In the genomic region with DNA sequence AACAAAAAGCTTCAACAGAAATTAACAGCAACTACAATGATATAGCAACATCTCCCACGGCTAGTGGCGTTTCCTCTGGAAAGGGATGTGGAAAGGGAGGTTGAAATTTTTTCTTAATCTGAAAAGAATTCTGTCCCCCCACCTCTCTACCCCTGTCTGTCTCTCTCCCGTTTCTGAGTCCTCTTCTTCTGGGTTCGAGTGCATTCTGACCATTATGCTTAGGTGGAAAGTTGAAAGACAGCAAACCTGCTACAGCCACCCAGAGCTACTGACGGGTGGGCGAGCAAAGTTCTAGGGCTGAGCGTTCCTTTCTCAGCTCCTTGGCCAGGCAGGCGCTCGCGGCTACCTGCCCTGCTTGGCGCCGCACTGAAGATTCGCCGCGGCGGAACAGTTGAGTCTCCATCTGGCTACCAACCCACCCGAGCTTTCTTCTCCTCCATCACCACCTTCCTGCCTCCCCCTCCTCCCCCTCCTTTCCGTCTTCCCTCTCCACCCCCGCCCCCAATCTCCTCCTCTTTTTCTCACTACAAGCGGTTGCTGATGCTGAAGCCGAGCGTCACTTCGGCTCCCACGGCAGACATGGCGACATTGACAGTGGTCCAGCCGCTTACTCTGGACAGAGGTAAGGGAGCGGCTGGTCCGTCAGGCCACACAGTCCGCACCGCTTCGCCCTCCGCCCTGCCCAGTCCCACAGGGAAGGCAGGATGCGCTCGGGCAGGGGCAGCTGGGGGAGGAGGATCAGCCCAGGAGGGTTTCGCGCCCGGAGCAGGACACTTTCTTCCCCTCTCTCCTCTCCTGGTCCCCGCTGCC, we compare ENCODE assay signal across 7 mouse cellular contexts. TPM values are rescaled to one million over a fixed set of nuclear protein-coding genes. Genes with fewer than 3 reads are reported as not detected.
DNase-seq lines count a peak whose midpoint lies in the region; ATAC-seq and TF ChIP-seq lines count a peak whose summit lies in the region.

Gene Lin7a, plus strand, starts transcription at position 366 of the 810 bp plus-strand sequence.

- peak; percentile 69; the same call in 1 of the 2 replicates for ATAC-seq in embryonic facial prominence, embryonic 15.5 days (ENCODE audit: insufficient number of reproducible peaks, low FRiP score, low TSS enrichment, low read depth)
- ATAC-seq in hindbrain, embryonic 16.5 days = peak; percentile 83
- peak; percentile 75 for ATAC-seq in neural tube, embryonic 13.5 days (ENCODE audit: low read depth)

- no peaks in the 10 kb centered on the region for H3K9me3 ChIP-seq in ES-E14 (ENCODE audit: control insufficient read depth, insufficient read depth, low read depth, low read length)
- no peaks in the 10 kb centered on the region for H3K9me3 ChIP-seq in embryonic facial prominence, embryonic 15.5 days (replicated peaks)
- no peaks in the 10 kb centered on the region for H3K9me3 ChIP-seq in hindbrain, embryonic 16.5 days (ENCODE audit: control insufficient read depth, low read length)
- no peaks in the 10 kb centered on the region for H3K9me3 ChIP-seq in neural tube, embryonic 13.5 days

- DNase-seq in ES-E14 (ENCODE audit: low read depth, low spot score) = peak; percentile 12
- DNase-seq in left cerebral cortex, postnatal 4 days = peak; percentile 61
- no peak for DNase-seq in thymus, postnatal 36 days

- no peaks in the 10 kb centered on the region for H3K79me3 ChIP-seq in C2C12 (ENCODE audit: low read depth)

- no peaks in the 10 kb centered on the region for H3K79me2 ChIP-seq in C2C12 (ENCODE audit: control insufficient read depth, insufficient read depth)

- peak within 1 kb of the TSS; percentile 60 for H3ac ChIP-seq in C2C12 (ENCODE audit: control insufficient read depth, insufficient read length, low read depth)

- H3K4me3 ChIP-seq in C2C12 (ENCODE audit: insufficient read depth, poor library complexity, severe bottlenecking) (no peak within 1 kb of the TSS), ES-E14 (ENCODE audit: insufficient read depth in 1 of 2, low read depth in 1 of 2, low read length in 2 of 2, poor library complexity in 1 of 2, severe bottlenecking in 1 of 2) (peak within 1 kb of the TSS; percentile 64 to 70)
- H3K4me3 ChIP-seq in embryonic facial prominence, embryonic 15.5 days (replicated peaks) = peak within 1 kb of the TSS; percentile 60
- peak within 1 kb of the TSS; percentile 90 for H3K4me3 ChIP-seq in hindbrain, embryonic 16.5 days (ENCODE audit: low read length)
- H3K4me3 ChIP-seq in neural tube, embryonic 13.5 days = peak within 1 kb of the TSS; percentile 69

- TF ChIP-seq CTCF in C2C12 (IDR thresholded peaks at IDR 0.05; ENCODE audit: control insufficient read depth, insufficient read depth, insufficient read length) = no peak

- H3K4me1 ChIP-seq in ES-E14 (ENCODE audit: control insufficient read depth in 2 of 2, insufficient read depth in 2 of 2, low read length in 2 of 2, poor library complexity in 1 of 2) = no peaks in the 10 kb centered on the region
- H3K4me1 ChIP-seq in embryonic facial prominence, embryonic 15.5 days = peaks cover 4% of the 10 kb centered on the region; the same call in 1 of the 2 replicates
- peaks cover 5% of the 10 kb centered on the region; the same call in 1 of the 2 replicates for H3K4me1 ChIP-seq in hindbrain, embryonic 16.5 days (ENCODE audit: control insufficient read depth, insufficient read depth, low read depth, low read length)
- peaks cover 26% of the 10 kb centered on the region for H3K4me1 ChIP-seq in neural tube, embryonic 13.5 days (replicated peaks)

- in situ Hi-C loops in ES-E14 (cut with MboI; ENCODE audit: low sequenced_read_pairs in 2 of 2, unreplicated experiment in 2 of 2) = no loop called here

- peak within 1 kb of the TSS; percentile 1; the same call in 1 of the 2 replicates for H3K9ac ChIP-seq in ES-E14 (ENCODE audit: insufficient read depth, low read depth, low read length, poor library complexity, severe bottlenecking)
- peak within 1 kb of the TSS; percentile 39 for H3K9ac ChIP-seq in embryonic facial prominence, embryonic 15.5 days
- H3K9ac ChIP-seq in hindbrain, embryonic 16.5 days (ENCODE audit: low read depth, low read length) = peak within 1 kb of the TSS; percentile 91
- H3K9ac ChIP-seq in neural tube, embryonic 13.5 days = peak within 1 kb of the TSS; percentile 92

- WGBS in embryonic facial prominence, embryonic 15.5 days = 1% methylated on average over 38 of the region's 38 CpGs
- under 1% methylated on average over 38 of the region's 38 CpGs for WGBS in hindbrain, embryonic 16.5 days
- WGBS in neural tube, embryonic 13.5 days = under 1% methylated on average over 36 of the region's 38 CpGs

- H3K27ac ChIP-seq in ES-E14 (ENCODE audit: insufficient read depth, low read depth, low read length, poor library complexity, severe bottlenecking) = no peak within 1 kb of the TSS
- H3K27ac ChIP-seq in embryonic facial prominence, embryonic 15.5 days (replicated peaks) = no peak within 1 kb of the TSS
- peak within 1 kb of the TSS; percentile 94 for H3K27ac ChIP-seq in hindbrain, embryonic 16.5 days (ENCODE audit: low read depth, low read length)
- H3K27ac ChIP-seq in neural tube, embryonic 13.5 days (replicated peaks) = peak within 1 kb of the TSS; percentile 93

- no peaks in the 10 kb centered on the region for H3K27me3 ChIP-seq in C2C12 (ENCODE audit: control insufficient read depth, insufficient read depth, insufficient read length)
- peaks cover 22% of the 10 kb centered on the region for H3K27me3 ChIP-seq in embryonic facial prominence, embryonic 15.5 days
- H3K27me3 ChIP-seq in hindbrain, embryonic 16.5 days (replicated peaks; ENCODE audit: control insufficient read depth, insufficient read depth, low read length) = no peaks in the 10 kb centered on the region
- 0 out of 2 replicates have a peak, but pooled peaks cover 7% of the 10 kb centered on the region for H3K27me3 ChIP-seq in neural tube, embryonic 13.5 days

- H3K36me3 ChIP-seq in C2C12 (ENCODE audit: control insufficient read depth, insufficient read depth) (no peaks in the 10 kb centered on the region), ES-E14 (ENCODE audit: control insufficient read depth, insufficient read depth, low read length, poor library complexity, severe bottlenecking) (no peaks in the 10 kb centered on the region)
- H3K36me3 ChIP-seq in embryonic facial prominence, embryonic 15.5 days = no peaks in the 10 kb centered on the region
- no peaks in the 10 kb centered on the region for H3K36me3 ChIP-seq in hindbrain, embryonic 16.5 days (ENCODE audit: control insufficient read depth, insufficient read depth, low read length)
- H3K36me3 ChIP-seq in neural tube, embryonic 13.5 days = no peaks in the 10 kb centered on the region

- H3K4me2 ChIP-seq in embryonic facial prominence, embryonic 15.5 days (replicated peaks) = peak within 1 kb of the TSS; percentile 95
- H3K4me2 ChIP-seq in hindbrain, embryonic 16.5 days (ENCODE audit: low read length) = peak within 1 kb of the TSS; percentile 80
- peak within 1 kb of the TSS; percentile 65 for H3K4me2 ChIP-seq in neural tube, embryonic 13.5 days

- intact Hi-C loops in left cerebral cortex, postnatal 4 days (cut with DNase I) = loop anchor here (5.0 kb wide), 1 partner anchor 339 kb away; no protein-coding TSS in a partner anchor

TF ChIP-seq in C2C12, 6 proteins besides CTCF, POLR2A, EP300 and RAD21:
- no peak for TF ChIP-seq FOSL1 (IDR thresholded peaks at IDR 0.05; ENCODE audit: insufficient read depth, low read length, poor library complexity, severe bottlenecking)
- TF ChIP-seq MAX (IDR thresholded peaks at IDR 0.05) = no peak
- no peak for TF ChIP-seq MYOD1 (IDR thresholded peaks at IDR 0.05; ENCODE audit: control insufficient read depth, insufficient read length, low read depth)

TF ChIP-seq in ES-E14, 5 proteins besides CTCF, POLR2A, EP300 and RAD21:
- TF ChIP-seq CHD2 (IDR thresholded peaks at IDR 0.05; ENCODE audit: low read depth, low read length) (no peak), HCFC1 (IDR thresholded peaks at IDR 0.05; ENCODE audit: borderline replicate concordance, insufficient read depth, low read length) (no peak), ZC3H11A (IDR thresholded peaks at IDR 0.05; ENCODE audit: borderline replicate concordance, low read depth, low read length) (no peak)

RNA-seq across cellular contexts. Expression of gene Lin7a, which starts in this region (rescaled TPM):
- polyA plus RNA-seq in C2C12 (2012; fragmentation: generic; extraction: Trizol) = 0.19 TPM
- 0.09 and 0.26 TPM in 2 replicates for total RNA-seq in ES-E14 (2012; rRNA removed)
- polyA plus RNA-seq in embryonic facial prominence, embryonic 15.5 days (2015; fragmentation: Nextera tagmentation; extraction: Ambion mirVana) = 4.9 and 5.0 TPM in 2 replicates
- 31.6 and 33.6 TPM in 2 replicates for polyA plus RNA-seq in hindbrain, embryonic 16.5 days (2015; fragmentation: Nextera tagmentation; extraction: Ambion mirVana)
- total RNA-seq in left cerebral cortex, postnatal 4 days (2021) = 10 to 100 TPM; 16.4 to 19.0 TPM
- polyA plus RNA-seq in neural tube, embryonic 13.5 days (2015; fragmentation: Nextera tagmentation; extraction: Ambion mirVana) = 50.8 and 53.3 TPM in 2 replicates

Comparison
In these comparisons a context has a peak if more than half of its experiments do, and no peak if none do; other contexts are left out.
1. RNA of gene Lin7a (total RNA-seq): 16.4 to 19.0 TPM in left cerebral cortex, postnatal 4 days; 0.09 to 0.26 TPM in ES-E14; every median in the first group is over 10 times any median in the second.
2. Peak in DNase-seq, H3K4me3 ChIP-seq and H3K9ac ChIP-seq in ES-E14; RNA of the gene not detected or under 1 TPM.
3. H3K27ac ChIP-seq: peak in hindbrain, embryonic 16.5 days (single experiment) and neural tube, embryonic 13.5 days (single experiment); none in ES-E14 (single experiment) and embryonic facial prominence, embryonic 15.5 days (single experiment).
4. H3K9ac ChIP-seq: peak in every context shown above with its lines; median percentile 92 in neural tube, embryonic 13.5 days; 91 in hindbrain, embryonic 16.5 days; 39 in embryonic facial prominence, embryonic 15.5 days; 1 in ES-E14.
5. Peak in every context shown above with its lines, with median percentiles within 50 percentile points of each other: ATAC-seq and H3K4me2 ChIP-seq.